Mouse (Mus musculus): ENCODE data around the gene Gm5168.
"Not testable (repeated sequence)": the region's sequence is repeated elsewhere in the genome, so short reads cannot be mapped to it uniquely, and the experiment has no call there.

The Gm5168 gene

GRCm38 (mm10) chrX:26050941-26051340 lies at the start of gene Gm5168:
Gene Gm5168, minus strand, starts transcription at chrX:26051041.
- DNase-seq (ENCODE audit: low spot score) = not testable (repeated sequence)

Data from T-cell, adult 2 months (primary cell).